Mouse (Mus musculus) heart, adult 10 weeks (tissue): ENCODE results near the gene Gm16451. TPM values are rescaled to one million over a fixed set of nuclear protein-coding genes. Genes with fewer than 3 reads are reported as not detected.

Experiments used
- polyA plus RNA-seq: library from polyadenylated mRNA; stranded (reverse); fragments of 350-450 nt; fragmentation: Illumina TruSeq; extraction: RNeasy Lipid Tissue Mini Kit (QIAGEN cat#74804); gene quantifications from one replicate; pipeline ENCODE4 v1.2.3, GENCODE M21; 2014; ENCODE audit warnings: low read depth, low replicate concordance

Gm16451 gene
- polyA plus RNA-seq, result not detected

DNA sequence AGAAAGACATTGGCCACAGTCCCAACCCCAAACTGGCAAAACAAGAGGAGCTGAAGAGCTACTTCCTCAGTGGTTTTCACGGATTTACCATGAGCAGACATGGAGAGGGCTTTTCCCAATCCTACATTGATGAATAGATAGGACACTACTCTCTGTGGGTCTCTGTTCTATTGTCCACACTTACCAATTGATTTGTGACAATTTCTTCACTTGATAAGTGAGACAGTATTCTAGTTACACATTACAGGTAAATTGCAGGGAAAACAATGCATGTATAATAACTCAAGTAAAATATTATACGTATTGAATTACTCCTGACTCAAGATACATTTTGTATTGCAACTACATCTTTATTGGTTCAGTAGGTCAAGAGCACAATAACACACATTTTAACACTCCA, at the start of gene Gm16451:
Gene Gm16451, minus strand, starts transcription at position 101 of the 400 bp plus-strand sequence.

DNA sequence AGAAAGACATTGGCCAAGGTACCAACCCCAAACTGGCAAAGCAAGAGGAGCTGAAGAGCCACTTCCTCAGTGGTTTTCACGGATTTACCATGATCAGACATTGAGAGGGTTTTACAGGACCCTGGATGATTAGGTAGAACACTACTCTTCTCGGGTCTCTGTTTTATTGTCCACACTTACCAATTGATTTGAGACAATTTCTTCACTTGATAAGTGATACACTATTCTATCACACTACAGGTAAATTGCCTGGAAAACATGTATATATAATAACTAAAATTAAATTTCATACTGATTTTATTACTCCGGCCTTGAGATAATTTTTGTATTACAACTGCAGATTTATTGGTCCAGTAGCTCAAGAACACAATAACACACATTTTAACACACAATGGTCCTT, 45.9 kb upstream of the Gm16451 start, which contains the start of gene Vmn1r142:
Gene Vmn1r142, minus strand, starts transcription at position 101 of the 400 bp plus-strand sequence.

DNA sequence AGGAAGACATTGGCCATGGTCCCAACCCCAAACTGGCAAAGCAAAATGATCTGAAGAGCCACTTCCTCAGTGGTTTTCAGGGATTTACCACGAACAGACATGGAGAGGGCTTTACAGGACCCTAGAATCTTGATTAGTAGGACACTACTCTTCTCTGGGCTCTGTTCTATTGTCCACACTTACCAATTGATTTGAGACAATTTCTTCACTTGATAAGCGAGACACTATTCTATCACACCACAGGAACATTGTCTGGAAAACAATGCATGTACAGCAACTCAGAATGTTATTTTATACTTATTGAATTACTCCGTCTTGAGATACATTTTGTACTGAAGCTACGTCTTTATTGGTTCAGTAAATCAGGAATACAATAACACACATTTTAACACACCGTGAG, 16.6 kb upstream of the Gm16451 start, which contains the start of gene Gm10666:
Gene Gm10666, minus strand, starts transcription at position 101 of the 400 bp plus-strand sequence.

DNA sequence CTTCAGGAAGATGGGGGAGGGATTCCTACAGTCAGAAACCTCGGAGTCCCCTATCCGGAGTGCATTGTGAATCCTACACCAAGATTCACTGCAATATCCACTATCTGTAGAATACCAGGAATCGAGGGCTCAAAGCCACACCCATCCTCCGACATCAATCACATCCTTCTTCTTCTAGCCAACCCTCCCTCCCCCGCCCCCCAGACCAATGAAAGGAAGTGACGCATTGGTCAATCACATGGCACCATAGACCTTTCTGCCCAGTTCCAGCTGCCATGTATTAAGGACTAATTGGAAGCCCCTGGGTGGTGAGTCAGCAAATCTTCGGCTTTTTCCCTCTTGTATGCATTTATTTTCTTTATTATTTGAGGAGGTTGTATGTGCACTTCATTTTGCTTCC, 49.3 kb downstream of the Gm16451 start, which contains the start of gene Vmn1r139:
Gene Vmn1r139, plus strand, starts transcription at position 301 of the 400 bp plus-strand sequence.

Other genes starting within 250 kb of the Gm16451 start
- not detected for gene Gm5891, start 197.0 kb downstream of the Gm16451 start, polyA plus RNA-seq
- gene Vmn1r137, start 123.7 kb downstream of the Gm16451 start, polyA plus RNA-seq, result not detected
- not detected for gene Vmn1r138, start 89.3 kb downstream of the Gm16451 start, polyA plus RNA-seq
- not detected for gene Gm6176, start 61.9 kb downstream of the Gm16451 start, polyA plus RNA-seq
- gene Vmn1r139, start 49.2 kb downstream of the Gm16451 start, polyA plus RNA-seq, result not detected
- not detected for gene Gm10666, start 16.5 kb upstream of the Gm16451 start, polyA plus RNA-seq
- not detected for gene Vmn1r142, start 45.8 kb upstream of the Gm16451 start, polyA plus RNA-seq
- gene Vmn1r143, start 71.1 kb upstream of the Gm16451 start, polyA plus RNA-seq, result not detected
- not detected for gene Gm8653, start 83.0 kb upstream of the Gm16451 start, polyA plus RNA-seq
- gene Gm8453, start 111.2 kb upstream of the Gm16451 start, polyA plus RNA-seq, result not detected
- gene Gm4187, start 211.5 kb upstream of the Gm16451 start, polyA plus RNA-seq, result not detected